Mouse (Mus musculus) right cerebral cortex, postnatal 25 days (tissue): ENCODE data around the gene Tspyl4.

Experiments
- DNase-seq: peaks from one replicate; pipeline ENCODE4 v3.0.0; 2022

Gene Tspyl4

GRCm38 (mm10) chr10:34326701-34327100 lies 29.5 kb downstream of the Tspyl4 start:
- no peak for DNase-seq

- DNase-seq: no peak
These were observed 29.9 kb downstream of the Tspyl4 start for GRCm38 (mm10) chr10:34327144-34327543.

GRCm38 (mm10) chr10:34328310-34328709 lies 31.1 kb downstream of the Tspyl4 start:
- peak; percentile 49 for DNase-seq

- DNase-seq: no peak
These were observed 43.8 kb downstream of the Tspyl4 start for GRCm38 (mm10) chr10:34341014-34341413.

GRCm38 (mm10) chr10:34341886-34342285 lies 44.6 kb downstream of the Tspyl4 start:
- no peak for DNase-seq
